Mouse (Mus musculus): ENCODE data around the gene Sorbs2. TPM values are rescaled to one million over a fixed set of nuclear protein-coding genes. Genes with fewer than 3 reads are reported as not detected.

Gene Sorbs2
- polyA plus RNA-seq, 1 experiment from 2014 or later = 65.1 TPM

DNA sequence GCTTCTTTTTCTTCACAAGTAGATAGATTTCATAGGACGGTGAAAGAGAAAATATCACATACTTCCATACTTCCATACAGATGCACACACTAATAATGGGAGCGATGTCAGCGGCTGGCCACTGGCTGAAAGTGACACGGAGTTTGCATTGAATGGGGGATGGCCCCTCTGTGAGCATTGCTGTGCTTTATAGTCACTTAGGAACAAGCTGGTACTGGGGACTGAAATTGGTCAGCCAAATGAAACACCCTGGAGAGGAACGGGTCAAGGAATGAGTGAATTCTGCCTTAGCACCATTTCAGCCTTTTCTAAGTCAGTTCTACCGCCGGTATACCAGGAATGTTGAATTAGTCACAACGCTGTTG lies 121.5 kb downstream of the Sorbs2 start:
- no peak for ATAC-seq (replicated peaks)
- Histone ChIP-seq H3K36me3 (replicated peaks) (no peaks in the 10 kb centered on the region), H3K9me3 (no peaks in the 10 kb centered on the region), H3K9ac (peak overlapping the region; percentile 82), H3K27ac (peak overlapping the region; percentile 97), H3K27me3 (replicated peaks) (no peaks in the 10 kb centered on the region), H3K4me3 (peak overlapping the region; percentile 73), H3K4me1 (peaks cover 37% of the 10 kb centered on the region), H3K4me2 (peak overlapping the region; percentile 61)
- WGBS = 22% methylated on average over 8 of the region's 8 CpGs

DNA sequence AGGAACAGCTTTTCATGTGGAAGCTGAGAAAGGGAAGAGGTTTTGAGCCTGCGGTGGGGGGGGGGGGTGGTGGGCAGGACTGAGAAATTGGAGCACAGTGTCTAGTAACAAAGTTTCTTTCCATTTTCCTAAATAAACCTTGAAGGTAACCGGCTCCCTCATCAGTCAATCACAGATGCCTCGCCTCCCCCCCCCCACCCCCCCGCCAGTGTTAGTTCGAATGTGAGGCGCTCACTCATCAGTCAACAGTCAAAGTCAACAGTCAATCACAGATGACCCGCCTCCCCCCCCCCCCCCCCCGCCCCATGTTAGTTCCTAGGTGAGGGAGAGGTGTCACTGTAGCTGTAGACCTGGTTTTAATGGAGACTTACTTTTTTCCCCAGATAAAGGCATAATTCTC lies 123.4 kb downstream of the Sorbs2 start:
- ATAC-seq (replicated peaks) = no peak
- 83% methylated on average over 8 of the region's 8 CpGs for WGBS

DNA sequence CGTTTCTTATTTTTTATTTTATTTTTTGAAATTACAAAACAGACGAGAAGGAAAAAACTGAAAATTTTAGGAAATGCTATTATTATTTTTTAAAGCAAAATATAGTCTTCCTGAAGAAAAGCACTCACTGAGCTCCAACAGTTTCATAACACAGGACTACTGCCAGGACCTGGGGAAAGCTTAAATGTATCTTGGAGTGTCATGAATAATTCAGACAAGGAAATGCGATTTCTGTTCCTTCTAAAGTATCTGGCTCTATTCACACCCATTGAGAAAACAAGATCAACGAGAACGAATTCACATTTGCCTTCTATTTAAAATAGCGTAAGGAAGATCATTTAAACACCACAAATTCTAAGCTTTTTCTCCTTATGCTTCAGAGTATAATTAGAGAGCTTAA lies 127.6 kb downstream of the Sorbs2 start:
- H3K4me1 ChIP-seq = peaks cover 11% of the 10 kb centered on the region
- ATAC-seq (replicated peaks) = no peak
- no peak overlapping the region for H3K27ac ChIP-seq
- no peak overlapping the region for H3K9ac ChIP-seq
- no peaks in the 10 kb centered on the region for H3K9me3 ChIP-seq
- H3K36me3 ChIP-seq (replicated peaks) = no peaks in the 10 kb centered on the region
- WGBS = 55% methylated on average over 6 of the region's 6 CpGs
- no peak overlapping the region for H3K4me2 ChIP-seq
- H3K4me3 ChIP-seq = no peak overlapping the region
- no peaks in the 10 kb centered on the region for H3K27me3 ChIP-seq (replicated peaks)

More for the DNA sequence above, 123.4 kb downstream of the Sorbs2 start:
- Histone ChIP-seq H3K9me3 (no peaks in the 10 kb centered on the region), H3K9ac (no peak overlapping the region), H3K27ac (no peak overlapping the region), H3K36me3 (replicated peaks) (no peaks in the 10 kb centered on the region), H3K4me1 (peaks cover 39% of the 10 kb centered on the region), H3K4me2 (no peak overlapping the region), H3K27me3 (replicated peaks) (no peaks in the 10 kb centered on the region), H3K4me3 (no peak overlapping the region)

DNA sequence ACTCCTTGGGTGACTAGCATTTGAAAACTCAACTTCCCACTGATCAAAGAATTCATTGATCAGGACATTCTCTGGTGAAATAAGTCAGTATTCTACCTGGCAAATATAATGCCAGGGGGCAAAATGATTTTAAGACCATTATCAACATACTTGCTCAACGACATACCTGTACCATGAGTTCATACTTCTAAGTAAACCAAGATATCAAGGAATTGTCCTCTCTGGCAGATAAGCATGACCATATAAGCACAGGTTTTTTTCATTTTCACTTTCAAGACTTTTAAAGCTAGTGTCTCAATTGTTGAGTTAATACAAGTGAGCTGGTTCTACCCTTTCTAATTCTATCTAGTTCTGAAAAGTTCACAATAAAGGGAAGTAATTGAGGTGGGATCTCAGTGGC lies 130.2 kb downstream of the Sorbs2 start:
- no peak overlapping the region for H3K4me2 ChIP-seq
- H3K9ac ChIP-seq = no peak overlapping the region
- no peaks in the 10 kb centered on the region for H3K9me3 ChIP-seq
- no peak overlapping the region for H3K4me3 ChIP-seq
- no peaks in the 10 kb centered on the region for H3K27me3 ChIP-seq (replicated peaks)
- no peak for ATAC-seq (replicated peaks)
- WGBS = 89% methylated on average over 1 of the region's 1 CpGs
- H3K36me3 ChIP-seq (replicated peaks) = no peaks in the 10 kb centered on the region
- no peak overlapping the region for H3K27ac ChIP-seq
- peaks cover 6% of the 10 kb centered on the region for H3K4me1 ChIP-seq

DNA sequence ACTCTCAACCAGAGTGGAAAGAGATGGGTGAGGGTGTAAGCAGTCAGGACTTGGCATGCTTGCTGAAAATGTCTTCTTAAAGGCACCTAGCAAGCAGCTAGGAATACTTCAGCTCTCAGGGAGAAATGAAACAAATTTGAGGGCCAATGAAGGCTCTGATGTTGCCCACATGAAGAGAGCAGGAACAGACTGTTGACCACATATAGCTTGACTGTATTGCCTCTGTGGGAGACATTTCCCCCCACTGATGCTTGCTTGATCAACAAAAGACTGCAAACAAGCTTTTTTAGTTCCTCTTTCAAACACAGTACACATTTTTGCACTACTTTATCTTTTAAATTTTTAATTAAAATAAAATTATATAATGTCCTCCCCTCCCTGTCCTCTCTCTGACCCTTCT lies 131.9 kb downstream of the Sorbs2 start:
- H3K4me1 ChIP-seq = peaks cover 6% of the 10 kb centered on the region
- H3K4me2 ChIP-seq = no peak overlapping the region
- no peaks in the 10 kb centered on the region for H3K9me3 ChIP-seq
- no peak overlapping the region for H3K27ac ChIP-seq
- H3K9ac ChIP-seq = no peak overlapping the region
- H3K36me3 ChIP-seq (replicated peaks) = no peaks in the 10 kb centered on the region
- no peak overlapping the region for H3K4me3 ChIP-seq
- H3K27me3 ChIP-seq (replicated peaks) = no peaks in the 10 kb centered on the region
- ATAC-seq (replicated peaks) = no peak

DNA sequence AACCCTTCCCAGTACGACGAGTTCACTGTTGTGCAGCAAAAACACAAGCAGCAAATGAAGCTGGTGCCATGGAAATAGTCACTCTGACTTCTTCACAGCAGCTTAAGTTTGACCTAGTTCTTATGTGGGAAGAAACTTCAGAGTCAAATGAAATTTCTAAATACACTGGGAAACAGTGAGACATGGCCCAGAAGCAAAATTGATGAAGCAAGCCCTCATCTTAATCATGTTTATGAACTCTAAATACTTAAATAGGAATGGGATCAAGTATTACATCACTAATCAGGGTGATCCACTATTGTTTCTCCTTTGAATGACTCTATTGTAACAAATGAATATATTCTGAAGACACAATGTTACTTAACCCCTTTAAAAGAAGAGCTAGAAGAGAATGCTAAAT lies 137.1 kb downstream of the Sorbs2 start:
- no peaks in the 10 kb centered on the region for H3K36me3 ChIP-seq (replicated peaks)
- no peak overlapping the region for H3K27ac ChIP-seq
- H3K9ac ChIP-seq = no peak overlapping the region
- ATAC-seq (replicated peaks) = no peak
- WGBS = 76% methylated on average over 2 of the region's 2 CpGs
- H3K27me3 ChIP-seq (replicated peaks) = no peaks in the 10 kb centered on the region
- H3K4me1 ChIP-seq = no peaks in the 10 kb centered on the region
- no peak overlapping the region for H3K4me3 ChIP-seq
- H3K9me3 ChIP-seq = no peaks in the 10 kb centered on the region
- no peak overlapping the region for H3K4me2 ChIP-seq

DNA sequence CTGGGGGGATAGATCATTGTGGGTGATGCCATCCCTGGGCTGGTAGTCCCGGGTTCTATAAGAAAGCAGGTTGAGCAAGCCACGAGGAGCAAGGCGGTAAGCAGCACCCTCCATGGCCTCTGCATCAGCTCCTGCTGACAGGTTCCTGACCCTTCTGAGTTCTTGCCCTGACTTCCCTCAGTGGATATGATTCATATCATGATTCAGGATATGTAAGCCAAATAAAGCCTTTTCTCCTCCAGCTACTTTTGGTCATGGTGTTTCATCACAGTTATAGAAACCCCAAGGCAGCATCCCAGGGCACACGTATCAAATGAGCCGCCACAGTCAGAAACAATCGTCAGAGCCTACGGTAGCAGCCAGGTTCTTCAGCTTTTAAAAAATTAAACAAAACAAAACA lies 141.5 kb downstream of the Sorbs2 start:
- H3K9me3 ChIP-seq = no peaks in the 10 kb centered on the region
- 90% methylated on average over 7 of the region's 7 CpGs for WGBS
- H3K4me3 ChIP-seq = no peak overlapping the region
- H3K36me3 ChIP-seq (replicated peaks) = no peaks in the 10 kb centered on the region
- H3K27ac ChIP-seq = no peak overlapping the region
- H3K4me2 ChIP-seq = no peak overlapping the region
- no peaks in the 10 kb centered on the region for H3K27me3 ChIP-seq (replicated peaks)
- H3K4me1 ChIP-seq = no peaks in the 10 kb centered on the region
- no peak for ATAC-seq (replicated peaks)
- H3K9ac ChIP-seq = no peak overlapping the region

DNA sequence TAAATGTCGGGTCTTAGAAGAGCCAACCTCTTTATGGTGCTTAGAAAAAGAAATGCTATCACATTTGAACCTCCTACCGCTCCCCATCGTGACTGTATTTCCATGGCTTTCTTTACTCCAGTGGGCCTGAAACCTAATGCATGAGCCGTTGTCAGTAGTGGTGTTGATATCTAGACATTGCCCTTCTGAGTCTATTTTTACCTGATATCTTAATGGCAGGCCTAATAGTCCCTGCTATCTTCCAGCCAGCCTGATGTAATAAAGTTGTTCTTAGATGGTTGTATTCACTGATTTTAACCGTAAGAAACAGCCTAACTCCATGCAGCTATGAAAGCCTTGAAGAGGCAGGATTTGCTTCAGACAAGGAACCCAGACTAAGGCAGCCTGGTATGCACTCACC lies 142.4 kb downstream of the Sorbs2 start:
- Histone ChIP-seq H3K4me3 (no peak overlapping the region), H3K9me3 (no peaks in the 10 kb centered on the region), H3K9ac (no peak overlapping the region), H3K36me3 (replicated peaks) (no peaks in the 10 kb centered on the region), H3K27me3 (replicated peaks) (no peaks in the 10 kb centered on the region), H3K27ac (no peak overlapping the region), H3K4me1 (no peaks in the 10 kb centered on the region), H3K4me2 (no peak overlapping the region)
- 83% methylated on average over 5 of the region's 5 CpGs for WGBS
- ATAC-seq (replicated peaks) = no peak

DNA sequence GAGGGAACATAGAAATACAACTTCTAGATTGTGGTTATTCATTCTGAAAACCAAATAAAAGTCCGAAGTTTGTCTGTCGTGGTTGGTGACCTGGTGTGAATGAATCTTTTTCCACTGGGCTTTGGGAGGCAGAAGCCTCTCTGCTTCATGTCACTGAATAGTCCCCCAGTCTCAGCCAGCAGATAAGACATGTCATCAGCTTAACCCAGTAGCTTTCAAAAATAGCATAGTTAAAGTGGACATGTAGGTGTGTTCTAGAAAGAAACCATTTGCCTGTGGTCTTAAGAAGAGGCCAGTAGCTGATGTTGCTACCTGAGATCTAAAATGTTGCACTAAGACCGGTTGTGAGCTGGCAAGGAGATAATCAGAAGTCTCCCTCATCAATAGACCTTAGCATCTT lies 150.4 kb downstream of the Sorbs2 start:
- WGBS = 60% methylated on average over 3 of the region's 3 CpGs
- H3K27ac ChIP-seq = no peak overlapping the region
- H3K9me3 ChIP-seq = no peaks in the 10 kb centered on the region
- H3K4me3 ChIP-seq = no peak overlapping the region
- H3K27me3 ChIP-seq (replicated peaks) = no peaks in the 10 kb centered on the region
- H3K4me1 ChIP-seq = peaks cover 8% of the 10 kb centered on the region
- H3K9ac ChIP-seq = no peak overlapping the region
- no peak for ATAC-seq (replicated peaks)
- no peaks in the 10 kb centered on the region for H3K36me3 ChIP-seq (replicated peaks)
- H3K4me2 ChIP-seq = no peak overlapping the region

DNA sequence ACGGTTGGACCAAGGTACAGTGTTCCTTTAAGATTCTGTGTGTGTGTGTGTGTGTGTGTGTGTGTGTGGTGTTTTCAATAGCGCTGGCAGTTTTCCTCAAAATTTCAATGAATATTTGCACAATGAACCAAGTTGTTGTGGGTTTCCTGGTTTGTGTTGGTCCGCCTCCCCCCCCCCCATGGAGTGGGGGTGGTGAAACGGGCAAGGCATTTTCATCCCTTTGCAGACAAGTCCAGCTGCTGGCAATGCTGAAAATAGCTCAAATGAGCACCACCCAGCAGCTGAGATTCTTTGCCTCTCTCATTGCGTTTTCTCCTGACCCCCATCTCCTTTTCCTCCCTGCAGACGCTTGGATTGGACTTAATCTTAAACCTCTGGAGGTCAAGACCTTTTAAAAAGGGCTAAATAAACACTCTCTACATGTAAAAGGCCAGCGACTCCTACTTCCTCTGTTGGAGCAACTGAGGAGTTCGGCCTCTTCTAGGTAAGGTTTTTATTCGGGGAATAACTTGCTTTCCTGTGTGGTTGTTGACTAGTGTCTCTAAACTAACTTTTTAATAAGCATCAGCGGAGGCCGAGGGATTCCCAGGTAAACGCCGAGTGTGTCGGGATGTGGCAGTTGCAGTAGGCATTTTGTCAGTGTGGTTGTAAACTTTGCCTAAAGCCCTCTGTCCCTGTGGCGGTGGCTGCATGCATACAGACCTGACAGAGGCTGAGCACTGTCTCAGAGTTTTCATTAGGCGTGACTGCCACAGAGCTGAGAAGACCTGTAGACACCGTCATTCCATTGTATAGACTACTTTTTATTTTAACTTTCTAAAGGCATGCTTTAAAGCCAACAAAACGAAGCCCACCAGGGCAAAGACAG lies 151.1 kb downstream of the Sorbs2 start:
- WGBS = 23% methylated on average over 18 of the region's 18 CpGs
- H3K27me3 ChIP-seq (replicated peaks) = no peaks in the 10 kb centered on the region
- ATAC-seq (replicated peaks) = no peak
- H3K9ac ChIP-seq = no peak overlapping the region
- H3K9me3 ChIP-seq = no peaks in the 10 kb centered on the region
- no peaks in the 10 kb centered on the region for H3K36me3 ChIP-seq (replicated peaks)
- no peak overlapping the region for H3K4me2 ChIP-seq
- no peak overlapping the region for H3K27ac ChIP-seq
- H3K4me3 ChIP-seq = no peak overlapping the region
- H3K4me1 ChIP-seq = peaks cover 8% of the 10 kb centered on the region

DNA sequence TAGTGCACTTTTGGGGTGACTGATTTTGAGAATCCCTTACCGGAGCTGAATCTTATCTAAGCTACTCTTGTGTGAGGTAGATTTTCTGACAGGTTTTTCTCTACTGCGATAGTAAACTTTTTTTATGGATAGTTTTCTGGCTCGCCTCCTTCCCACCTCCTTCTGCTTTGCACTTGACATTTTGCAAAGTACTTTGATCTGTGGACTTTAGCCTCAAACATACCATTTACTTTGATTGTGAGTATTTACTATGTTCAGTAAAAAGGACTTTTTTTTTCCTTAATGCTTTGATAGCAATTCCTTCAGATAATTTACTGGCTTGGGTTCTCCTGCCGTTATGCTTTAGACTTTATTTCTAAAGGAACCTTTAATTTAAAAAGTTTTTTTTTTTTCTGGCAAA lies 151.9 kb downstream of the Sorbs2 start:
- Histone ChIP-seq H3K36me3 (replicated peaks) (no peaks in the 10 kb centered on the region), H3K4me3 (no peak overlapping the region), H3K9ac (no peak overlapping the region), H3K27ac (no peak overlapping the region), H3K4me2 (no peak overlapping the region), H3K9me3 (no peaks in the 10 kb centered on the region), H3K27me3 (replicated peaks) (no peaks in the 10 kb centered on the region), H3K4me1 (peaks cover 8% of the 10 kb centered on the region)
- no peak for ATAC-seq (replicated peaks)
- 60% methylated on average over 4 of the region's 4 CpGs for WGBS

DNA sequence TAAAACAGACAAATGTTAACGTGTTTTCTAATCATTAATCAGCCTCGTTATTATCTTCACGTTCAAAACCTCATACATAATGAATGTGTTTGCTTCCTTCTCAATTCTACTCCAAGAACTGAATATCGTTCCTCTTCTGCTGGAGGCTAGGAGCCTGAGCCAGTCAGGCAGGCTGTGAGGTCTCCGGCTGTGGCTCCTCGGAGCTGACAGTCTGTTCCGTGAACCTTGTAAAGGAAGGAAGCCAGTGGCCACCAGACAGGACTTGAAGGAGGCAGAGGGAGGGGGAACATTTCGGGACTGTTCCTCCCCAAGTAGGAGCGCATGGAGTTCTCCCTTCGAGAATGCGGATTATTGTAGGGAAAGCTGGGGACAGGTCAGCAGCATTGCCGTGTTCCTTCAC lies 153.0 kb downstream of the Sorbs2 start:
- no peaks in the 10 kb centered on the region for H3K9me3 ChIP-seq
- H3K4me2 ChIP-seq = no peak overlapping the region
- no peaks in the 10 kb centered on the region for H3K27me3 ChIP-seq (replicated peaks)
- H3K36me3 ChIP-seq (replicated peaks) = no peaks in the 10 kb centered on the region
- no peak for ATAC-seq (replicated peaks)
- no peak overlapping the region for H3K4me3 ChIP-seq
- H3K4me1 ChIP-seq = peaks cover 11% of the 10 kb centered on the region
- no peak overlapping the region for H3K27ac ChIP-seq
- 62% methylated on average over 12 of the region's 12 CpGs for WGBS
- H3K9ac ChIP-seq = no peak overlapping the region

DNA sequence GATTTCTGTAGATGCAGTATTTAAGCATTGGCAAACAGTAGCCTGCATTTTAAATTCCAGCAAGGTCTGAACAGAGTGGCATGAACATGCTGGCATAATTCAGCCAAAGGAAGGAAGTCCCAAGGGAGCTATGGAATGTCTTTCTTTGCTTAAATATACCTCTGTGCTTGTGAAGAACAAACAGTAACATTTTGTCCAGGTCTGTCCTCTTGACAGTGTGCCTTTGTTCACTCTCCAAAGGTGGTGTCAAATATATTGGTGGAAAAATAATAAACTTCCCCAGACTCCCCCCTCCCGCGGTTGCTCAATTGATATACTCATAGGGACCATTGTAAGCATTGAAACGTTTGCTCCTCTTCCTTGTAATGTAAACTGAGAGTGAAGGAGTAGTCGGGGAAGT lies 154.0 kb downstream of the Sorbs2 start:
- Histone ChIP-seq H3K27me3 (replicated peaks) (no peaks in the 10 kb centered on the region), H3K36me3 (replicated peaks) (no peaks in the 10 kb centered on the region), H3K27ac (no peak overlapping the region), H3K4me3 (no peak overlapping the region), H3K9ac (no peak overlapping the region), H3K4me1 (peaks cover 11% of the 10 kb centered on the region), H3K4me2 (no peak overlapping the region), H3K9me3 (no peaks in the 10 kb centered on the region)
- no peak for ATAC-seq (replicated peaks)
- 71% methylated on average over 4 of the region's 4 CpGs for WGBS
